Mouse (Mus musculus): ENCODE data around the gene Lrrc66. TPM values are rescaled to one million over a fixed set of nuclear protein-coding genes. Genes with fewer than 3 reads are reported as not detected.

Gene Lrrc66
- total and polyA plus RNA-seq, 3 experiments = 1.1 TPM; not detected in 1

DNA sequence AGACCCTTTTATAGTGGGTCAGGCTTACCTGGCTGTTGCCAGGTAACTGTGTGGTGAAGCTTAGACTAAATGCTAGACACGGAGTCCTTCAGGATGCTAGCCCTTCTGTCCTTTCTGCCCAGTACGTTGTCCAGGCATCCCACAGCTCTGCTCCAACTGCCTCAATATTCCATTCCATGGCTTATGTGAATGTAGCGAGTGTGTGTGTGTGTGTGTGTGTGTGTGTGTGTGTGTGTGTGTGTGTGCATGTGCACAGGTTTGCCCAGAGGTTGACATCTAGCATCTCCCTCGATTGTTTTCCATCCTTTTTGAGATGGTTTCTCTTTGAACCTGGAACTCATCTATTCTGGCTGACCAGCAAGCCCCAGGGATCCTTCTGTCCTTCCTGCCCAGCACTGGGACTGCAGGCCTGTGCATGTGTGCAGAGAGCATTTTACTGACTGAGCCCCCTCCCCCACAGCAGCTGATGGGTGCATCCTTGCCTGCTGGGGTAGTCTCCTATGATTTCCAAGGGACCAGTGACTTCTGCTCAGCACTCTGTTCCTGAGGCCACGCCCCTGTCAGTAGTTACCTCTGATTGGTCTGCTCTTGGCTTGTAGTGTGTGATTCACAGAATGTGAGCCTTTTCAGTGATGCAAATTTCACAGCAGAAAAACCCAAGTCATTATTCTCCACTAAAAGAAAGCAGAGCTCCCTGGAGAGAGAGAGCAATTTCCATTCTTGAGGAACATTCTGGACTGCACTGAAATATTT is 33.2 kb downstream of the Lrrc66 start:
- H3K36me3 ChIP-seq (ENCODE audit: control insufficient read depth in 1 of 2, insufficient read depth in 2 of 2, low read length in 2 of 2) = no peaks in the 10 kb centered on the region
- no peak overlapping the region for H3K9ac ChIP-seq (ENCODE audit: control insufficient read depth, low read depth, low read length, poor library complexity, severe bottlenecking)
- H3K27me3 ChIP-seq (ENCODE audit: control insufficient read depth in 1 of 2, insufficient read depth in 2 of 2, low read length in 2 of 2) = peaks cover 0 to 2% of the 10 kb centered on the region in 2 experiments; a peak in 3 of 4 replicates
- no peak overlapping the region for H3K27ac ChIP-seq (ENCODE audit: control insufficient read depth, low read depth, low read length)
- peak; percentile 17 for DNase-seq (ENCODE audit: low read depth, low spot score)
- H3K9me3 ChIP-seq (replicated peaks; ENCODE audit: insufficient read depth, low read length) = no peaks in the 10 kb centered on the region
- TF ChIP-seq SIN3A (IDR thresholded peaks at IDR 0.05; ENCODE audit: low read length) (no peak), CHD1 (IDR thresholded peaks at IDR 0.05; ENCODE audit: low read depth, low read length) (no peak), POLR2AphosphoS5 (IDR thresholded peaks at IDR 0.05; ENCODE audit: borderline replicate concordance, low read depth, low read length) (no peak), NRF1 (IDR thresholded peaks at IDR 0.05; ENCODE audit: insufficient read depth, low read depth, low read length, poor library complexity, severe bottlenecking) (no peak), ETS1 (IDR thresholded peaks at IDR 0.05; ENCODE audit: low read depth, low read length) (no peak), TCF12 (IDR thresholded peaks at IDR 0.05; ENCODE audit: low read depth, low read length) (no peak), E2F4 (IDR thresholded peaks at IDR 0.05; ENCODE audit: borderline replicate concordance, low read depth, low read length) (no peak), USF2 (IDR thresholded peaks at IDR 0.05; ENCODE audit: borderline replicate concordance in 1 of 2, insufficient read depth in 1 of 2, low read depth in 1 of 2, low read length in 2 of 2) (no peak), ZMIZ1 (IDR thresholded peaks at IDR 0.05; ENCODE audit: low read depth, low read length) (no peak), RCOR1 (IDR thresholded peaks at IDR 0.05; ENCODE audit: low read depth, low read length) (no peak), BHLHE40 (IDR thresholded peaks at IDR 0.05; ENCODE audit: borderline replicate concordance, low read depth, low read length) (no peak), POLR2A (IDR thresholded peaks at IDR 0.05; ENCODE audit: control insufficient read depth in 1 of 2, insufficient read depth in 1 of 2, low read depth in 1 of 2, low read length in 2 of 2, poor library complexity in 1 of 2) (no peak), NELFE (IDR thresholded peaks at IDR 0.05; ENCODE audit: low read depth, low read length) (no peak), CHD2 (IDR thresholded peaks at IDR 0.05; ENCODE audit: low read length) (no peak), MAX (IDR thresholded peaks at IDR 0.05; ENCODE audit: low read length) (no peak), MYC (IDR thresholded peaks at IDR 0.05; ENCODE audit: low read depth, low read length) (no peak), RAD21 (IDR thresholded peaks at IDR 0.05; ENCODE audit: low read depth, low read length) (no peak), ZNF384 (IDR thresholded peaks at IDR 0.05; ENCODE audit: low read depth, low read length) (no peak), GABPA (IDR thresholded peaks at IDR 0.05; ENCODE audit: low read depth, low read length) (no peak), MEF2A (IDR thresholded peaks at IDR 0.05; ENCODE audit: extremely low read depth, insufficient replicate concordance, low read depth, low read length, poor library complexity, severe bottlenecking) (no peak)
- no peaks in the 10 kb centered on the region for H3K79me2 ChIP-seq (ENCODE audit: control insufficient read depth, insufficient read depth, low read length, poor library complexity)
- no peaks in the 10 kb centered on the region for H3K4me1 ChIP-seq (ENCODE audit: control insufficient read depth in 1 of 2, insufficient read depth in 2 of 2, low read length in 2 of 2)
- H3K4me3 ChIP-seq (ENCODE audit: control insufficient read depth in 1 of 2, insufficient read depth in 1 of 2, low read depth in 2 of 2, low read length in 2 of 2) = no peak overlapping the region
